In genomic region chr3:153897216-153897615, GRCm38 (mm10) we compare ENCODE assay signal across 35 mouse cellular contexts. TPM values are rescaled to one million over a fixed set of nuclear protein-coding genes. Genes with fewer than 3 reads are reported as not detected.
DNase-seq lines count a peak whose midpoint lies in the region; ATAC-seq lines count a peak whose summit lies in the region.
"Had no signal": no experiment of that assay in that cellular context is flagged by ENCODE, and none has a peak within 500 bp of the region (broad histone marks: within the 10 kb centered on the region; RNA-seq: fewer than 3 reads in every experiment).

No protein-coding gene starts in this region.

- H3K4me3 ChIP-seq in heart, embryonic 11.5 days (ENCODE audit: low read depth, low read length) = no peak overlapping the region
- no peak overlapping the region for H3K4me3 ChIP-seq in liver, embryonic 11.5 days (ENCODE audit: low read depth, low read length)
- no peak overlapping the region for H3K4me3 ChIP-seq in midbrain, embryonic 15.5 days
- H3K4me3 ChIP-seq: forebrain, embryonic 13.5 days; heart, embryonic 13.5 days; hindbrain, embryonic 10.5 days; intestine, embryonic 15.5 days; limb, embryonic 15.5 days; neural tube, embryonic 15.5 days; stomach, embryonic 15.5 days had no signal

- no peak overlapping the region for H3K4me2 ChIP-seq in heart, embryonic 11.5 days
- no peak overlapping the region for H3K4me2 ChIP-seq in liver, embryonic 11.5 days
- H3K4me2 ChIP-seq in midbrain, embryonic 15.5 days = no peak overlapping the region
- H3K4me2 ChIP-seq: forebrain, embryonic 13.5 days; heart, embryonic 13.5 days; intestine, embryonic 15.5 days; limb, embryonic 15.5 days; midbrain, embryonic 11.5 days; neural tube, embryonic 15.5 days; stomach, embryonic 15.5 days had no signal

- no peak overlapping the region for H3K9ac ChIP-seq in heart, embryonic 11.5 days (ENCODE audit: low read depth, low read length)
- H3K9ac ChIP-seq in liver, embryonic 11.5 days (ENCODE audit: low read depth, low read length) = no peak overlapping the region
- H3K9ac ChIP-seq in midbrain, embryonic 15.5 days = no peak overlapping the region
- H3K9ac ChIP-seq: forebrain, embryonic 13.5 days; heart, embryonic 13.5 days; intestine, embryonic 15.5 days; limb, embryonic 15.5 days; liver, embryonic 14.5 days; neural tube, embryonic 15.5 days; stomach, embryonic 15.5 days had no signal

- no peaks in the 10 kb centered on the region for H3K9me3 ChIP-seq in heart, embryonic 11.5 days (replicated peaks; ENCODE audit: control insufficient read depth, low read length)
- no peaks in the 10 kb centered on the region for H3K9me3 ChIP-seq in liver, embryonic 11.5 days (ENCODE audit: control insufficient read depth, low read length)
- H3K9me3 ChIP-seq in midbrain, embryonic 15.5 days = no peaks in the 10 kb centered on the region
- H3K9me3 ChIP-seq: forebrain, embryonic 13.5 days; heart, embryonic 13.5 days; hindbrain, embryonic 10.5 days; intestine, embryonic 15.5 days; limb, embryonic 15.5 days; neural tube, embryonic 15.5 days; stomach, embryonic 15.5 days had no signal

- H3K36me3 ChIP-seq in heart, embryonic 11.5 days (ENCODE audit: control insufficient read depth, insufficient read depth, low read length) = no peaks in the 10 kb centered on the region
- H3K36me3 ChIP-seq in liver, embryonic 11.5 days (ENCODE audit: control insufficient read depth, insufficient read depth, low read length) = no peaks in the 10 kb centered on the region
- H3K36me3 ChIP-seq in midbrain, embryonic 15.5 days (replicated peaks) = no peaks in the 10 kb centered on the region
- H3K36me3 ChIP-seq: heart, embryonic 13.5 days; hindbrain, embryonic 10.5 days; intestine, embryonic 15.5 days; limb, embryonic 15.5 days; neural tube, embryonic 15.5 days; stomach, embryonic 15.5 days had no signal

- no peak overlapping the region for H3K27ac ChIP-seq in heart, embryonic 11.5 days (ENCODE audit: low read depth, low read length)
- no peak overlapping the region for H3K27ac ChIP-seq in liver, embryonic 11.5 days (ENCODE audit: low read depth, low read length)
- H3K27ac ChIP-seq in midbrain, embryonic 15.5 days = no peak overlapping the region
- H3K27ac ChIP-seq: forebrain, embryonic 13.5 days; heart, embryonic 13.5 days; hindbrain, embryonic 10.5 days; hindbrain, postnatal 0 days; intestine, embryonic 15.5 days; kidney, postnatal 0 days; limb, embryonic 15.5 days; liver, embryonic 14.5 days; macrophage; neural tube, embryonic 15.5 days; stomach, embryonic 15.5 days had no signal

- peak; percentile 70 for DNase-seq in heart, adult 11 months
- DNase-seq in thymus, postnatal 0 days (ENCODE audit: low spot score) = peak; percentile 51
- DNase-seq in thymus, postnatal 4 days = peak; percentile 42
- DNase-seq in adrenal gland, adult 2 months = no peak
- no peak for DNase-seq in liver, embryonic 11.5 days (ENCODE audit: low spot score)
- DNase-seq: adrenal gland, adult 8-10 months; cerebellum, adult 8-10 months; cerebellum, postnatal 36 days; gastrocnemius, postnatal 14 days; heart, adult 18-20 months; heart, postnatal 10 days; kidney, adult 8-10 months; kidney, postnatal 4 days; left cerebral cortex, postnatal 4 days; lung, adult 2 months; lung, postnatal 10 days; right cerebral cortex, postnatal 25 days had no signal

- H3K4me1 ChIP-seq in heart, embryonic 11.5 days (ENCODE audit: control insufficient read depth, insufficient read depth, low read length) = no peaks in the 10 kb centered on the region
- H3K4me1 ChIP-seq in liver, embryonic 11.5 days (replicated peaks; ENCODE audit: control insufficient read depth, insufficient read depth, low read length) = peaks cover 3% of the 10 kb centered on the region; the same call in 1 of the 2 replicates
- no peaks in the 10 kb centered on the region for H3K4me1 ChIP-seq in midbrain, embryonic 15.5 days
- H3K4me1 ChIP-seq: forebrain, embryonic 13.5 days; hindbrain, embryonic 10.5 days; intestine, embryonic 15.5 days; limb, embryonic 15.5 days; neural tube, embryonic 15.5 days; stomach, embryonic 15.5 days had no signal

- no peak for ATAC-seq in heart, embryonic 11.5 days (replicated peaks; ENCODE audit: insufficient number of reproducible peaks, low FRiP score, low TSS enrichment)
- peak; percentile 43 for ATAC-seq in megakaryocyte, adult 5-6 weeks (ENCODE audit: poor library complexity, severe bottlenecking)
- no peak for ATAC-seq in liver, embryonic 11.5 days (replicated peaks; ENCODE audit: low FRiP score)
- ATAC-seq in midbrain, embryonic 15.5 days (replicated peaks) = no peak
- ATAC-seq: CD4-positive, CD25-positive, alpha-beta regulatory T cell, adult 4 months; forebrain, embryonic 13.5 days; hindbrain, postnatal 0 days; intestine, embryonic 15.5 days had no signal

- 56% methylated on average over 6 of the region's 6 CpGs for WGBS in heart, embryonic 11.5 days (ENCODE audit: insufficient replicate concordance)
- WGBS in liver, embryonic 11.5 days = 35% methylated on average over 6 of the region's 6 CpGs
- WGBS in midbrain, embryonic 15.5 days = 73% methylated on average over 6 of the region's 6 CpGs

- no peaks in the 10 kb centered on the region for H3K27me3 ChIP-seq in heart, embryonic 11.5 days (ENCODE audit: control insufficient read depth, insufficient read depth, low read length)
- no peaks in the 10 kb centered on the region for H3K27me3 ChIP-seq in liver, embryonic 11.5 days (replicated peaks; ENCODE audit: control insufficient read depth, insufficient read depth, low read length)
- no peaks in the 10 kb centered on the region for H3K27me3 ChIP-seq in midbrain, embryonic 15.5 days (replicated peaks)
- H3K27me3 ChIP-seq: forebrain, embryonic 13.5 days; heart, embryonic 13.5 days; intestine, embryonic 15.5 days; limb, embryonic 15.5 days; neural tube, embryonic 15.5 days; stomach, embryonic 15.5 days had no signal

RNA-seq across cellular contexts. Expression of gene Msh4, which starts 8.7 kb away (rescaled TPM):
- 0.09 TPM in 1 of 2 replicates, not detected in the other for polyA plus RNA-seq in heart, embryonic 11.5 days (2014; fragmentation: Nextera tagmentation; extraction: Ambion mirVana)
- total RNA-seq in megakaryocyte, adult 5-6 weeks (2015) = 0.33 TPM in 1 of 2 replicates, not detected in the other
- total RNA-seq in megakaryocyte, adult 5-6 weeks (2017) = 0.04 and 0.08 TPM in 2 replicates
- polyA plus RNA-seq in thymus, postnatal 0 days (2015; fragmentation: Nextera tagmentation; extraction: Ambion mirVana) = 0.13 and 0.30 TPM in 2 replicates
- under 1 TPM; 0.09 to 0.10 TPM for total RNA-seq in adrenal gland, adult 2 months (2021)
- polyA plus RNA-seq in adrenal gland, adult 2 months (2012; rRNA removed) = 0.02 TPM in 1 of 2 replicates, not detected in the other
- polyA plus RNA-seq in liver, embryonic 11.5 days (2014; fragmentation: Nextera tagmentation; extraction: Ambion mirVana) = 0.09 and 0.11 TPM in 2 replicates
- 0.17 and 0.22 TPM in 2 replicates for polyA plus RNA-seq in midbrain, embryonic 15.5 days (2015; fragmentation: Nextera tagmentation; extraction: Ambion mirVana)
- polyA plus RNA-seq: CD4-positive, CD25-positive, alpha-beta regulatory T cell, adult 4 months; macrophage; midbrain, embryonic 11.5 days had no signal

RNA-seq across cellular contexts. Expression of gene Rabggtb, which starts 15.6 kb away (rescaled TPM):
- polyA plus RNA-seq in heart, embryonic 11.5 days (2014; fragmentation: Nextera tagmentation; extraction: Ambion mirVana) = 53.4 and 59.1 TPM in 2 replicates
- total RNA-seq in megakaryocyte, adult 5-6 weeks (2015) = 46.1 and 63.0 TPM in 2 replicates
- total RNA-seq in megakaryocyte, adult 5-6 weeks (2017) = 54.2 and 60.8 TPM in 2 replicates
- 43.3 and 45.5 TPM in 2 replicates for polyA plus RNA-seq in thymus, postnatal 0 days (2015; fragmentation: Nextera tagmentation; extraction: Ambion mirVana)
- total RNA-seq in adrenal gland, adult 2 months (2021) = 10 to 100 TPM; 79.8 to 95.2 TPM
- 16.3 and 17.6 TPM in 2 replicates for polyA plus RNA-seq in adrenal gland, adult 2 months (2012; rRNA removed)
- 86.9 and 95.9 TPM in 2 replicates for polyA plus RNA-seq in liver, embryonic 11.5 days (2014; fragmentation: Nextera tagmentation; extraction: Ambion mirVana)
- polyA plus RNA-seq in midbrain, embryonic 15.5 days (2015; fragmentation: Nextera tagmentation; extraction: Ambion mirVana) = 49.5 and 51.3 TPM in 2 replicates

RNA-seq across cellular contexts. Expression of gene Acadm, which starts 47.2 kb away (rescaled TPM):
- 160 and 165 TPM in 2 replicates for polyA plus RNA-seq in heart, embryonic 11.5 days (2014; fragmentation: Nextera tagmentation; extraction: Ambion mirVana)
- total RNA-seq in megakaryocyte, adult 5-6 weeks (2015) = 47.8 and 56.5 TPM in 2 replicates
- total RNA-seq in megakaryocyte, adult 5-6 weeks (2017) = 166 and 238 TPM in 2 replicates
- polyA plus RNA-seq in thymus, postnatal 0 days (2015; fragmentation: Nextera tagmentation; extraction: Ambion mirVana) = 69.3 and 70.5 TPM in 2 replicates
- 100 to 1,000 TPM; 711 to 911 TPM for total RNA-seq in adrenal gland, adult 2 months (2021)
- 58.0 and 61.0 TPM in 2 replicates for polyA plus RNA-seq in adrenal gland, adult 2 months (2012; rRNA removed)
- polyA plus RNA-seq in liver, embryonic 11.5 days (2014; fragmentation: Nextera tagmentation; extraction: Ambion mirVana) = 68.9 and 75.3 TPM in 2 replicates
- polyA plus RNA-seq in midbrain, embryonic 15.5 days (2015; fragmentation: Nextera tagmentation; extraction: Ambion mirVana) = 55.8 and 56.2 TPM in 2 replicates

RNA-seq across cellular contexts. Expression of gene Asb17, which starts 53.2 kb away (rescaled TPM):
- 1.4 and 2.7 TPM in 2 replicates for polyA plus RNA-seq in heart, embryonic 11.5 days (2014; fragmentation: Nextera tagmentation; extraction: Ambion mirVana)
- total RNA-seq in megakaryocyte, adult 5-6 weeks (2015) = 0.54 TPM in 1 of 2 replicates, not detected in the other
- not detected in 2 replicates for total RNA-seq in megakaryocyte, adult 5-6 weeks (2017)
- not detected in 2 replicates for polyA plus RNA-seq in thymus, postnatal 0 days (2015; fragmentation: Nextera tagmentation; extraction: Ambion mirVana)
- not detected for total RNA-seq in adrenal gland, adult 2 months (2021)
- not detected in 2 replicates for polyA plus RNA-seq in adrenal gland, adult 2 months (2012; rRNA removed)
- 8.3 and 9.6 TPM in 2 replicates for polyA plus RNA-seq in liver, embryonic 11.5 days (2014; fragmentation: Nextera tagmentation; extraction: Ambion mirVana)
- 0.06 and 0.19 TPM in 2 replicates for polyA plus RNA-seq in midbrain, embryonic 15.5 days (2015; fragmentation: Nextera tagmentation; extraction: Ambion mirVana)
- total RNA-seq: adrenal gland, adult 8-10 months; adrenal gland, postnatal 4 days; gastrocnemius, postnatal 14 days; heart, adult 18-20 months; heart, postnatal 10 days; hindbrain, postnatal 0 days; layer of hippocampus, adult 8-10 months; left cerebral cortex, postnatal 4 days had no signal
- polyA plus RNA-seq: CD4-positive, CD25-positive, alpha-beta regulatory T cell, adult 4 months; forebrain, embryonic 13.5 days; hindbrain, postnatal 0 days; intestine, embryonic 15.5 days; kidney, postnatal 0 days; lung, adult 2 months; macrophage; neural tube, embryonic 15.5 days had no signal

Comparison
In these comparisons a context has a peak if more than half of its experiments do, and no peak if none do; other contexts are left out.
1. DNase-seq: peak in heart, adult 11 months (single experiment), thymus, postnatal 0 days (single experiment) and thymus, postnatal 4 days (single experiment); none in adrenal gland, adult 2 months (single experiment) and liver, embryonic 11.5 days (single experiment).